In genomic region chr1:189880745-189881144, GRCm38 (mm10) we compare ENCODE assay signal across 17 mouse cellular contexts. TPM values are rescaled to one million over a fixed set of nuclear protein-coding genes. Genes with fewer than 3 reads are reported as not detected.
DNase-seq lines count a peak whose midpoint lies in the region; ATAC-seq lines count a peak whose summit lies in the region.
"Had no signal": no experiment of that assay in that cellular context is flagged by ENCODE, and none has a peak within 500 bp of the region (broad histone marks: within the 10 kb centered on the region; RNA-seq: fewer than 3 reads in every experiment).

No protein-coding gene starts in this region.

- ATAC-seq in heart, embryonic 16.5 days (replicated peaks; ENCODE audit: extremely low read depth, insufficient read depth, low FRiP score), result no peak
- ATAC-seq: forebrain, postnatal 0 days; hindbrain, embryonic 16.5 days had no signal

- intact Hi-C loops in heart, postnatal 25 days (cut with DNase I), result no loop called here
- intact Hi-C loops in left cerebral cortex, postnatal 4 days (cut with DNase I), result loop anchor here (5.0 to 10.0 kb wide), 2 partner anchors 178 to 914 kb away; no protein-coding TSS in a partner anchor

- peak overlapping the region; percentile 28; the same call in 1 of the 2 replicates for H3K9ac ChIP-seq in heart, embryonic 16.5 days (ENCODE audit: low read length)
- H3K9ac ChIP-seq: forebrain, postnatal 0 days; liver, embryonic 14.5 days; lung, embryonic 15.5 days; midbrain, embryonic 12.5 days; neural tube, embryonic 12.5 days had no signal

- H3K4me2 ChIP-seq in heart, embryonic 16.5 days (ENCODE audit: low read depth, low read length), result no peak overlapping the region
- H3K4me2 ChIP-seq: lung, embryonic 15.5 days; midbrain, embryonic 12.5 days; neural tube, embryonic 12.5 days had no signal

- DNase-seq in cerebellum, postnatal 14 days, result peak; percentile 45 to 57
- no peak for DNase-seq in cerebellum, adult 11 months
- DNase-seq in heart, postnatal 25 days (ENCODE audit: low spot score), result no peak
- peak; percentile 48 for DNase-seq in left cerebral cortex, postnatal 4 days
- no peak for DNase-seq in left cerebral cortex, adult 18-20 months (ENCODE audit: low spot score in 2 of 2)
- DNase-seq in urinary bladder, adult 18-20 months (ENCODE audit: low spot score in 2 of 2), result no peak
- DNase-seq: forebrain, postnatal 0 days; heart, postnatal 36 days; right cerebral cortex, adult 18-20 months; thymus, postnatal 36 days had no signal

- H3K27me3 ChIP-seq in heart, embryonic 16.5 days (ENCODE audit: control insufficient read depth, insufficient read depth, low read length), result no peaks in the 10 kb centered on the region
- H3K27me3 ChIP-seq: lung, embryonic 15.5 days; neural tube, embryonic 12.5 days had no signal

- H3K4me3 ChIP-seq in heart, embryonic 16.5 days (ENCODE audit: low read length), result no peak overlapping the region
- H3K4me3 ChIP-seq: forebrain, embryonic 10.5 days; lung, embryonic 15.5 days; midbrain, embryonic 12.5 days; neural tube, embryonic 12.5 days had no signal

- WGBS in heart, embryonic 16.5 days, result 79% methylated on average over 14 of the region's 14 CpGs

- peak overlapping the region; percentile 70 for H3K27ac ChIP-seq in heart, embryonic 16.5 days (ENCODE audit: low read length)
- H3K27ac ChIP-seq: forebrain, embryonic 10.5 days; liver, embryonic 14.5 days; midbrain, embryonic 12.5 days; neural tube, embryonic 12.5 days had no signal

- H3K4me1 ChIP-seq in heart, embryonic 16.5 days (ENCODE audit: control insufficient read depth, insufficient read depth, low read length), result peaks cover 27% of the 10 kb centered on the region

- H3K36me3 ChIP-seq in heart, embryonic 16.5 days (ENCODE audit: control insufficient read depth, insufficient read depth), result peaks cover 29% of the 10 kb centered on the region
- H3K36me3 ChIP-seq: lung, embryonic 15.5 days; midbrain, embryonic 12.5 days; neural tube, embryonic 12.5 days had no signal

- H3K9me3 ChIP-seq in heart, embryonic 16.5 days (replicated peaks; ENCODE audit: control insufficient read depth, low read length), result no peaks in the 10 kb centered on the region
- H3K9me3 ChIP-seq: forebrain, embryonic 10.5 days; lung, embryonic 15.5 days; midbrain, embryonic 12.5 days; neural tube, embryonic 12.5 days had no signal

RNA-seq across cellular contexts. Expression of gene Smyd2, which starts 41.4 kb away (rescaled TPM):
- polyA plus RNA-seq in heart, embryonic 16.5 days (2015; fragmentation: Nextera tagmentation; extraction: Ambion mirVana), result 244 and 255 TPM in 2 replicates
- 100 to 1,000 TPM; 105 to 109 TPM for total RNA-seq in heart, postnatal 25 days (2021)
- total RNA-seq in left cerebral cortex, postnatal 4 days (2021), result 100 to 1,000 TPM; 120 to 128 TPM
- total RNA-seq in left cerebral cortex, adult 18-20 months (2021), result 100 to 1,000 TPM in 1 of 2 experiments, 10 to 100 TPM in 1; 88.4 to 113 TPM

Comparison
In these comparisons a context has a peak if more than half of its experiments do, and no peak if none do; other contexts are left out.
1. DNase-seq: peak in cerebellum, postnatal 14 days (2 of 2) and left cerebral cortex, postnatal 4 days (single experiment); none in cerebellum, adult 11 months (single experiment), heart, postnatal 25 days (single experiment), left cerebral cortex, adult 18-20 months (0 of 2) and urinary bladder, adult 18-20 months (0 of 2).